Mouse (Mus musculus) urinary bladder, postnatal 10 days (tissue): Measurements from ENCODE around the gene Gtf2f1.

Experiments used
- DNase-seq: peaks from one replicate; pipeline ENCODE4 v3.0.0; 2022; ENCODE audit warnings: low spot score

Gene Gtf2f1

DNA sequence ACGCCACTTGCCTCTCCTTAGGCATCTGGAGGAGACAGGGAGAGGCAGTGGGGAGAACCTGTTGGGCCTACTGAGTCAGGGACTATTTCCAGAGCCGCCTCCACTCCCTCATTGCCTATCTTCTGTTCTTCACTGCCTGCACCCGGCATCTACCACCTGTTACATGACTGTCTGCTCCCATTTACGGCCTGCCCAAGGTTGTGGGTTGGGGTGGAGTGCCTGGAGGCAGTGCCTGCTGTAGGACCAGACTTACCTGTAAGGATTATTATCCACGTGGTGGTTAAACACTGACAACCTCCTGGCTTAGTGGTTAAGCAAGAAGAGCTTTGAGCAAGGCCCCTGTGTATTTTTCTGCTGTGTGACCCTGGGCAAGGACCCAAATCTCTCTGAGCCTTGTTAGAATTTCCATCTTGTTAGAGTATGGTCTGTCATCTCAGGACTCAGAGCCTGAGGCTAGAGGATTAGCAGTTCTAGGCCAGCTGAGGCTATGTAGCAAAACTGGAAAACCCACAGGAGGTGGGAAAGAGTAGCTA, 36.3 kb downstream of the Gtf2f1 start:
- no peak for DNase-seq

DNA sequence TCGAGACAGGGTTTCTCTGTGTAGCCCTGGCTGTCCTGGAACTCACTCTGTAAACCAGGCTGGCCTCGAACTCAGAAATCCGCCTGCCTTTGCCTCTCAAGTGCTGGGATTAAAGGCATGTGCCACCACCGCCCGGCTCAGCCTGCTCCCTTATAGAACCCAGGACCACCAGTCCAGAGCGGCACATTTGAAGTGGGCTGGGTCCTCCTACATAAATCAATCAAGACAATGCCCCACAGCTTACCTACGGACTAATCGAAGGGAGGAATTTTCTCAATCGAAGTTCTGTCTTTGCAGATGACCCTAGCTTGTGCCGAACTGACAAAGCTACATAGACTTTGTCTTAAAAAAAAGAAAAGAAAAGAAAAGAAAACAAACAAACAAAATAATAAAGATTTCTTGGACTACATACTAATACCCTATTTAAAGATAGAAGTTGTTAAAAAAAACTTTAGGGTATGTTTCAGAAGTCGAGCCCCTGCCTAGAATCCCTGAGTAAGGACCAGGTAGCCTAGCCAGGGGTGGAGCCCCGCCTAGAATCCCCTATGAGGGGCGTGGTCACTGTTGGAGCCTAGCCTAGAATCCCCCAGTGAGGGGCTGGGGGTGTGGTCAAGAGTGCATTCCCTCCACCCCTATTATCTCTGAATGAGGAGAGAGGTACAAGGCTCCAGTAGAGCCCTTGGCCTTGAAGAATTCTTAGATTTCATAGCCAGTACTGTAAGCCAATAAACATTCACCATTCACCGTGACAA, 37.0 kb downstream of the Gtf2f1 start:
- no peak for DNase-seq

DNA sequence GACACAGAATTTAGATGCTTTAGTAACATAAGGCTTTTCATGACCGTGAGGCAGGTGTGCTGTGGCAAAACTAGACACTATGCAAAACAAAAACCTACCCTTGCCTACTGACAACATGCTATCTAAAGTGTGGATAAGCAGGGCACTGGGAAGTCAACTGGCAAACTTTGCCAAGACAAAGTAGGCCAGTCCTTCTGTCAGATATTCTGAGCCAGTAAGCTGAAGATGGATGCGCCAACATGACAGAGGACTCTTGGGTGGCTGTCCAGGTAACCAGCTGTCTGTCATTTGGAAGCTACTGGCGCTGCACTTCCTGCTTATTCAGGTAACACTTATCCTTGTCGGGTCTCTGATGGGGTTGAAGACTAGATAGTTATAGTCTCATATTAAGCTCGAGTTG, 41.0 kb downstream of the Gtf2f1 start:
- no peak for DNase-seq

DNA sequence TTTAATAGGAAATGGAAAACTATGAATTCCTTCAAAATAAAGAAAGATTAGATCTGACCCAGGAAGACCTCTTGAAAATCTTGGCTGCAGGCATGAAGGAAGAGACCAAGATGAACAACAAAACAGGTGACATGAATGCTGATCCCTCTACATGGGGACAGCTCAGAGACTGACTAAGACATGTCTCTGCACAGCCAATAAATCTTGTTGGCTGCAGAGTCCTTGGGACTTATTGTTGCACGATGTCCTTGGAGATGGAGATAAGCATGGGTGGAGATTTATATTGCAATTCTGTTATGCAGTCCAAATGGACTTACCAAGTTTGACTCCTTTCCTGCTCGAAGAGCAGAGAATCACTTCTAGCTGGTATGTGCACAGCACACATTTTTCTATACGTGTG, 41.8 kb downstream of the Gtf2f1 start:
- DNase-seq, result no peak

DNA sequence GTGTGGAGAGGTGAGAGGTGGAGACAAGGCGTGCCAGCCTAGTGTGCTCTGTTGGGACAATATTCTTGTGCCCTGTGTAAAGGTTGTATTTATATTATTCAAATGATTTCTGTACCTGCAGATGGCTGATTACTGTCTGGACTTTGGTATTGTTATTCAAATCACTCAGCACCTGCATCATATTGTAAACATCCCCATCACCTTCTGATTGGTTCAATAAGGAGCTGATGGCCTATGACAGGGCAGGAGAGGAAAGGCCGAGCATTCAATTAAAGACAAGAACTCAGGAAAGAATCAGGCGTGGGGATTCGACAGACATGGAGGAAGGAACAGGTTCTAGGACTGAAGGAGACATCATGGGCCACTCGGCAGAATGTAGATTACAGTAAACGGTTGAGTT, 47.4 kb downstream of the Gtf2f1 start:
- DNase-seq, result no peak

DNA sequence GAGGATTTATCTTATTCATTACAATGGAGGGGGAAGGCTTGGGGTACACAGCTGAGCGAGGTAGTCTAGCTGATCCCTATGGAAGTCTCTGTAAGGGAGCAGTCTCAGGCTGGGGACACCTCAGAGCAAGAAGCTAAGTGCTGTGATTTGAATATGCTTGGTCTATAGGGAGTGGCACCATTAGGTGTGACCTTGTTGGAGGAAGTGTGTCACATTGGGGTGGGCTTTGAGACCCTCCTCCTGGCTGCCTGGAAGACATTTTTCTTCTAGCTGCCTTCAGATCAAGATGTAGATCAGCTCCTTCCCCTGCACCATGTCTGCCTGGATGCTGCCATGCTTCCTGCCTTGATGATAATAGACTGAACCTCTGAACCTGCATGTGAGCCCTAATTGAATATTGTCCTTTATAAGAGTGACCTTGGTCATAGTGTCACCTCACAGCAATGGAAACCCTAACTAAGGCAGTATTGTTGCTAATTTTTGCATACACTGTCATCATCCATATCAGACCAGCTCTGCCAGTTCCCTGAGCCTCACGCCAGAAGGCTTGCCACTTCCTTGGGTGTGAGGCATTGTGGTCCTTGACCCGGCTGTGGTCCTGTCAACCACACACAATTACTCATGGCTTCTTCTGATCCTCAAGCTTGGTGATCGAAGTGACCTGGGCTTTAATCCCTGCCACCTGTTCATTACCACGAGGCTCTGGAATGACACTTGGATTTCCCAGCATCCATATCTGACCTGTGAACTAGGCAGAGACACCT, 48.3 kb downstream of the Gtf2f1 start:
- DNase-seq, result no peak

DNA sequence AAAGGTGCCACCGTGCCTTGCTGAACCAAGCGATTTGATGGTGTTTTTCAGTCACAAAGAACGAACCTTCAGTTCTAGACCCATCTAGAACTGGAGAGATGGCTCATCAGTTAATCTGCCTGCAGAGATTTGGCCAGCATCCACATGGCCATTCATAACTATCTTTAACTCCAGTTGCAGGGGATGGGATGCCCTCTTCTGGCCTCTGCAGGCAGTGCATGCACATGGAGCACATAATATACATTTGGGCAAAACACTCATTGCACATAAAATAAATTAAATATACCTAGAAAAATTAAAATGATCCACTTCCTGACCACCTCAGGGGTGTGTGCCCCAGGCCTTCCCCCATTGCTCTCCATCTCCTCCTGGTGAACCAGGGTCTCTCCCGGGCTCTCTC, 49.2 kb downstream of the Gtf2f1 start:
- no peak for DNase-seq

DNA sequence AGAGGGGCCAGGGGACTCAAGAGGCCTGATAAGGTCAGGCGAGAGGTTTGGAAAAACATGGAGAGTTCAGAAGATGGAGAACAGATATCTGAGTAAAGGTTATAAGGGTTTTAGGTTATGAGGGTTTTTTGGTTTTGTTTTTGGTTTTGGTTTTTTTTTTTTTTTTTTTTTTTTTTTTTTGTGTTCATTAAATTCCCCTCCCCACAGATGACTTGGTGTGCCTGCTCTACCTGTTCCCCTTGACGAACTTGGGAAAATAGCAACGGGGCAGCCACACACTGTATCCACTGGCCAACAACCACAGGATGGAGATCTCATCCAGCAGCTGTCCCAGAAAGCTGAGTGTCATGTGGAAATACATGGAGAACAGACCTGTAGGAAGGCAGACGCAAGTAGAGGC, 52.4 kb downstream of the Gtf2f1 start:
- no peak for DNase-seq

DNA sequence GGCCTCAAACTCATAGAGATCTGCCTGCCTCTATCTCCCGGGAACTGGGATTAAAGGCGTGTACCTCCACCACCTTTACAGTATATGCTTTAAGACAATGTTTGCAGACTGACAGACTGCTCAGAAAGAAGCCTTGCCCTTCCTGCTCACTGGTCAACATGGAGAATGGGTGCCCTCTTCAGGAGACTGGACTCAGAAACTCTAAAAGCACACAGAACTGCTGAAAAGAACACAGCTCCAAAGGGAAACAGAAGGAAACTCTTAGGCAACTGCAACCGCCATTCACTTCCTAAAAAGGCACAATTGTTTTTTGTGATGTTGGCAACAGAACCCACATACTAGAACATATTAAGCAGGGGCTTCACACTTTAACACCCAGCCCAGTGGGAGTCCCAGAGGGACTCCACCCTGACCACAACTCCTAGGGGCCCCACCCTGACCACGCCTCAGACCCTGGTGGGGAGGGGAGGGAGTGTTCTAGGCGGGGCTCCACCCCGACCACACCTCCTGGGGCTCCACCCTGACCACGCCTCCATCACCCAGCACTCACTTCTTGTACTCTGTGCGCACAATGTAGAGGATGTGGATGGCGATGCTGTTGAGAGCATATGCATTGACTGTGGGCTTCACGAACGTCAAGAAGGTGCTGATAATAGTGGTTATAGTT, 53.2 kb downstream of the Gtf2f1 start:
- DNase-seq, result no peak

DNA sequence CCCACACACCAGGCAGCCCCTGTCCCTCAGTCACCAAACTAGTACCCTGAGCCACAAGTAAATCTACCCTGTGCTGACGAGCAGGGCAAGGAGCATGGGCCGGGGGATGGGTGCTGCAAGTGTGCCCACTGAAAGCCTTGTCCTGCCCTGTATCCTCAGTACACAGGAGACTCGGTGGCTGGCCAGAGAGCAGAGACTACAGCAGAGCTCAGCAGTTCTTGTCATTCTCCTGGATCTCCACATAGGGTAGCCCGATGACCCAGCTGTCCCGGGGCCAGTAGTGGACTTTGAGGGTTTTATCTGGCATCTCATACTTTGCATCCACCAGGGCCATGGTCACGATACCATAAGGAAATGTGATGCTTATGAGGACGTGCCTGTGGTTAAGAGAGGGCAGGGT, 56.2 kb downstream of the Gtf2f1 start:
- no peak for DNase-seq
